Mouse (Mus musculus): ENCODE data around the gene Zdhhc8.

The Zdhhc8 gene

GRCm38 (mm10) chr16:18187221-18187620 is 47.7 kb downstream of the Zdhhc8 start:
- TF ChIP-seq GATA4 (IDR thresholded peaks at IDR 0.05; ENCODE audit: insufficient replicate concordance, low read length) = no peak

- TF ChIP-seq GATA4 (IDR thresholded peaks at IDR 0.05; ENCODE audit: insufficient replicate concordance, low read length) = no peak
Observed at GRCm38 (mm10) chr16:18186798-18187197, 48.1 kb downstream of the Zdhhc8 start.

DNA sequence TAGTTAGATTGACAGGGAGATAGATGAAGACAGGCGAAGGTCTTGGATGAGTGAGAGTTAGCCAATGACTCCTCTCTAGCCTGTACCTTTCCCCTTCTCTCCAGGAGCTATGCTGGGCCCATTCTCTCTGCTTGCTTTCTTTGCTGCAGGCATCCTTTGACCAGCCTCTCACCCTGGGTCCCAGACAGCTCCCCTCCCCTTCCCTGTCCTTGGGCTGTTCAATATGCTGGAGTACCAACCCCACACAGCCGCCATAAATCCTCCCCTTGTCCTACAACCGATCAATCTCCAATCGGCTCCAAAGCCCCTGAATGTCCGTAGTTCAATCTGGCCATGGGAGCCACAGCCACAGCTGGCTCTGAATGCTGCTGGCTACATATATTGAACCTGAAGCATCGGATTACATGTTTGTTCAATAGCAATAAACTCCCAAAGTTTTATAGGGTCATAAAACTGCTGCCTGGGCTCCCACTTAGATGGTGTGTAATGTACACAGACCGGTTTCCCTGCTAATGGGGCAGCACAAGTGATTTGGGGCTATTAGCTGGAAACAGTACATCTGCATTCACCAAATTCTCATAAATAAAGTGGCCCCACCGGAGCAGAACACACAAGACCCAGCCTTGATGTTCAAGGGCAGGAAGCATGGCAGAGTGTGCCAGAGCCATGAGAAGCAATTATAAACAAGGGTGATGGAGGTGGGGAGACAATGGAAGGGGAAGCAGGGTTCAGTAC is 49.1 kb downstream of the Zdhhc8 start:
- TF ChIP-seq GATA4 (IDR thresholded peaks at IDR 0.05; ENCODE audit: insufficient replicate concordance, low read length) = no peak

GRCm38 (mm10) chr16:18182766-18183165 is 52.2 kb downstream of the Zdhhc8 start:
- no peak for TF ChIP-seq GATA4 (IDR thresholded peaks at IDR 0.05; ENCODE audit: insufficient replicate concordance, low read length)

- no peak for TF ChIP-seq GATA4 (IDR thresholded peaks at IDR 0.05; ENCODE audit: insufficient replicate concordance, low read length)
Observed at GRCm38 (mm10) chr16:18181398-18181797, 53.5 kb downstream of the Zdhhc8 start.

DNA sequence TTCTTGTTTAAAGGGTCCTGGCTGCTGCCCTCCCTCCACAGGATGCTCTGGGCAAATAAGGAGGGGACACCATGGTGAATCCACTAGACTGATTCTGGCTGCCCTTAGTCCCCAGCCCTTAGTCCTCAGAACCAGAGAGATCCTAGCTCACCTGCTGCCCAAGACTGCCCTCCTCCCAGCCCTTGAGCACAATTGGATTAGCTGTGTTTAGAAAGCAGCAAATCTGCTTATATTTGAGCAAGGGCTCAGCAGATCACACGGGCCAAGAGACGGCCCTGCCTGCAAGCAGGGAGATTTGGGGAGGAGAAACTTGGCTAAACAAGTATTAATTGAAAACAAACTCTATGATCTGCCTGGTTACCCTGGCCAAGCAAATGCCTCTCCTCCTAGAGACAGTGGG is 55.3 kb downstream of the Zdhhc8 start:
- TF ChIP-seq GATA4 (IDR thresholded peaks at IDR 0.05; ENCODE audit: insufficient replicate concordance, low read length) = no peak

GRCm38 (mm10) chr16:18176758-18177157 is 58.2 kb downstream of the Zdhhc8 start:
- TF ChIP-seq GATA4 (IDR thresholded peaks at IDR 0.05; ENCODE audit: insufficient replicate concordance, low read length) = no peak

DNA sequence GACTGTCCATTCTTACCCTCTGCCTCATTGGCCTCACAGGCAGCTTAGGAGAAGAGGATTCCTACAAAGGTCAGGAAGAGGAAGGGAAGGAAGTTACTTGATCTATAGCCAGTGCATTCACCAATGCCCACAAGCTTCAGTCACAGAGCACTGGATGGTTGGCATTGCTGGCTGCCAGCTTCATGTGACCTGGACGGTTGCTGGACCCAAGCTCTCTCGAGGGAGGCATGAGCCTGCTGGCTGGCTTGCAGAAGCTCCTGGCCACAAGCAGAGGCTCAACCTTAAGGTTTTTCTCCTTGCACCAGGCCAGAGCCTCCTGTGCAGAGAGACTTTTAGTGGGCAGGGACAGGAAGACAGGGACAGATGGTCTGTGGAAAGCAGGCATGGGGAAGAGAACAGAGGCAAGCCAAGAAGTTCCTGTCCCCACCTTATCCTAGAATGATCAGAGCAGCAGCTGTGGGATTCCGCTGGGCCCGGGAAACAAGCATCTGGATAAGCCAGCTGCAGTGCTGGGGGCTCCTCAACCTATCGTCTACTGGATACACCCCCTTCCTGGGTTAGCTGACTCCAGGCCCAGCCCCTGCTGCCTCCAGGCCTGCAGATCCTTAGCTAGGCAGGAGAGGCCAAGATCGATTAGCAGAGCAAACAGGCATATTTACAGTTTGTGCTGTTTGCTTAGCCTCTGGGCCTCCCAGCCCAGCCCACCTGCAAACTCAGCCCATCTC is 59.0 kb downstream of the Zdhhc8 start:
- TF ChIP-seq GATA4 (IDR thresholded peaks at IDR 0.05; ENCODE audit: insufficient replicate concordance, low read length) = no peak

DNA sequence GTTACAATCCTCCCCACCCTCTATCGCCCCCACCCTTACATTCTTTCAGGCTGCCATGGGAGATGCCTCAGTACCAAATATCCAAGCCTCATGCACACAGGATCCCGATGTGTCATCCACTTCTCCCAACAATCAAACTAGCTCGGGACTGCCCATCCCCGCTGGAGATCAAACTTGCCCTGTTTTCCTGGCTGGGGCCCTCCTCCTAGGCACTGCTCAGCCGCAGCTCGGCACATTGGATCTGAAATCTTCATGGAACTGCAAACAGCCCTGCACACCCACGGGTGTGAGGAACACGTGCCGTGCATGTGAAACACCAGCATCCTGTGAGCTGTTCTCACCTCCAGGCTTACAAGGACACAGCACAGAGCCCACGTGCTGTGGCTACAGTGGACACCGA is 61.1 kb downstream of the Zdhhc8 start:
- no peak for TF ChIP-seq GATA4 (IDR thresholded peaks at IDR 0.05; ENCODE audit: insufficient replicate concordance, low read length)

DNA sequence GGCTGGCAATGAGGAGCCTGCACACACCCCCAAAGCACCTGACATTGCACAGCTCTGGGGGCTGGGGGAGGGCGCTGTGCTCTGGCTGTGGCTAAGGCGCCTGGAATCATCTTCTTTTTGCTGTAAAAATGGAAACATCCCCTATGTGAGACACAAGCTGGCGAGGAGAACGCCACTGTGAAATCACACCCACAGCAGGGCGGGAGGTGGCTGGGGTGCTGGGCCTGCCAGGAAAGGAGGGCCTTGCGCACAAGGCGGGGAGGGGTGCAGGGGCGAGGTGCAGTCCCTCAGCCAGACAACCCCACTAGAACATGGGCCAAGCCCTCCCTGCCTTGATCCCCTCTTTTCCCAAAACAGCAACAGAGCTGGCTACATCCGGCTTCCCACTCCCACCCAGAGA is 61.7 kb downstream of the Zdhhc8 start:
- no peak for TF ChIP-seq GATA4 (IDR thresholded peaks at IDR 0.05; ENCODE audit: insufficient replicate concordance, low read length)

- no peak for TF ChIP-seq GATA4 (IDR thresholded peaks at IDR 0.05; ENCODE audit: insufficient replicate concordance, low read length)
Observed at GRCm38 (mm10) chr16:18172266-18172855, 62.6 kb downstream of the Zdhhc8 start.
